Mouse (Mus musculus) heart, adult 2 months (tissue): ENCODE measurements at regions not wholly inside any gene's neighbourhood (a gene's known extent, or its start where the extent isn't known, plus 50 kb on each side); places are given as distances from the start of the nearest gene placed in this dataset.

Source experiments
- DNase-seq, 2 experiments: peaks; one replicate each; pipeline ENCODE4 v3.0.0; 2021
- H3K27ac ChIP-seq: fragments of 200-600 bp; 2 replicates; pipeline ENCODE4 v1.8.1; 2022
- H3K27me3 ChIP-seq: fragments of 200-500 bp; 2 replicates; pipeline ENCODE4 v1.6.1; 2012; ENCODE audit warnings: mild to moderate bottlenecking, low read length, inconsistent platforms, mixed read lengths; ENCODE audit not compliant: control insufficient read depth, insufficient read depth
- H3K36me3 ChIP-seq: fragments of 200-500 bp; 2 replicates; pipeline ENCODE4 v1.6.1; 2012; ENCODE audit warnings: low read length, inconsistent platforms; ENCODE audit not compliant: control insufficient read depth, insufficient read depth
- H3K4me1 ChIP-seq: fragments of 200-500 bp; 2 replicates; pipeline ENCODE4 v1.6.1; 2011; ENCODE audit warnings: low read length; ENCODE audit not compliant: control insufficient read depth, insufficient read depth
- H3K4me3 ChIP-seq: fragments of 200-600 bp; 2 replicates; pipeline ENCODE4 v1.8.1; 2022
- H3K79me2 ChIP-seq: fragments of 200-500 bp; replicated peaks from 2 replicates; pipeline ENCODE4 v1.6.1; 2012; ENCODE audit warnings: mild to moderate bottlenecking, inconsistent platforms, low read length, moderate library complexity, mixed read lengths; ENCODE audit not compliant: control insufficient read depth, insufficient read depth
- H3K9ac ChIP-seq: fragments of 200-500 bp; 2 replicates; pipeline ENCODE4 v1.6.1; 2012; ENCODE audit warnings: low read depth, mild to moderate bottlenecking, control low read depth, inconsistent platforms, low read length, mixed read lengths
- CTCF ChIP-seq: fragments of 200-600 bp; IDR thresholded peaks from 2 replicates; pipeline ENCODE4 v1.8.1; 2022; ENCODE audit warnings: antibody characterized with exemption, mild to moderate bottlenecking, moderate library complexity
- EP300 ChIP-seq: fragments of 200-500 bp; IDR thresholded peaks from 2 replicates; pipeline ENCODE4 v1.6.1; 2011; ENCODE audit warnings: low read depth, low read length, control low read depth; ENCODE audit not compliant: insufficient read depth
- POLR2A ChIP-seq: fragments of 200-500 bp; IDR thresholded peaks from 2 replicates; pipeline ENCODE4 v1.6.1; 2011; ENCODE audit warnings: mild to moderate bottlenecking, low read depth, low read length, control low read depth; ENCODE audit not compliant: insufficient read depth
- WGBS: fragments of 180-500 bp; shearing (Covaris S2); methylation state at CpG from one replicate; pipeline ENCODE4 v1.1.7; 2018; 5-methylcytosine and 5-hydroxymethylcytosine counted together
- intact Hi-C: fragments of 180-260 bp; cut with DNase I; formaldehyde crosslinking; loops from one replicate; pipeline ENCODE4 v1.15.1; 2025

GRCm38 (mm10) chr16:19865306-19865705 is 105.3 kb downstream of the B3gnt5 start:
- H3K9ac ChIP-seq, result no peak overlapping the region
- no peak for TF ChIP-seq POLR2A
- TF ChIP-seq EP300, result no peak
- no peak for TF ChIP-seq CTCF
- no peak overlapping the region for H3K4me3 ChIP-seq
- no peaks in the 10 kb centered on the region for H3K36me3 ChIP-seq
- no peaks in the 10 kb centered on the region for H3K79me2 ChIP-seq
- H3K27me3 ChIP-seq, result no peaks in the 10 kb centered on the region
- WGBS, result 85% methylated on average over 5 of the region's 5 CpGs
- H3K4me1 ChIP-seq, result no peaks in the 10 kb centered on the region
- DNase-seq, result no peak
- intact Hi-C loops, result no loop called here
- H3K27ac ChIP-seq, result no peak overlapping the region

- no peak overlapping the region for H3K27ac ChIP-seq
- no peaks in the 10 kb centered on the region for H3K79me2 ChIP-seq
- H3K27me3 ChIP-seq, result no peaks in the 10 kb centered on the region
- DNase-seq, result no peak
- no peaks in the 10 kb centered on the region for H3K4me1 ChIP-seq
- no peak overlapping the region for H3K4me3 ChIP-seq
- H3K36me3 ChIP-seq, result no peaks in the 10 kb centered on the region
- intact Hi-C loops, result no loop called here
- H3K9ac ChIP-seq, result no peak overlapping the region
- TF ChIP-seq EP300 (no peak), POLR2A (no peak), CTCF (no peak)
Observed at GRCm38 (mm10) chr16:19865931-19866330, 105.9 kb downstream of the B3gnt5 start.

- Histone ChIP-seq H3K4me3 (no peak overlapping the region), H3K27me3 (no peaks in the 10 kb centered on the region), H3K79me2 (no peaks in the 10 kb centered on the region), H3K36me3 (no peaks in the 10 kb centered on the region), H3K27ac (no peak overlapping the region), H3K4me1 (no peaks in the 10 kb centered on the region), H3K9ac (no peak overlapping the region)
- no peak for DNase-seq
- intact Hi-C loops, result no loop called here
- no peak for TF ChIP-seq CTCF
- no peak for TF ChIP-seq POLR2A
- no peak for TF ChIP-seq EP300
Observed at GRCm38 (mm10) chr16:19869425-19869824, 109.4 kb downstream of the B3gnt5 start.

GRCm38 (mm10) chr16:19876861-19877554 is 105.8 kb downstream of the Klhl6 start:
- no peak for DNase-seq
- WGBS, result 42% methylated on average over 10 of the region's 10 CpGs
- no peaks in the 10 kb centered on the region for H3K79me2 ChIP-seq
- TF ChIP-seq POLR2A (no peak), CTCF (peak; percentile 30; the same call in 1 of the 2 replicates)
- no peak overlapping the region for H3K27ac ChIP-seq
- intact Hi-C loops, result no loop called here
- no peaks in the 10 kb centered on the region for H3K4me1 ChIP-seq
- H3K27me3 ChIP-seq, result no peaks in the 10 kb centered on the region
- no peak overlapping the region for H3K4me3 ChIP-seq
- no peaks in the 10 kb centered on the region for H3K36me3 ChIP-seq
- H3K9ac ChIP-seq, result no peak overlapping the region

- no peak for TF ChIP-seq POLR2A
- no peak for TF ChIP-seq EP300
- no peak for TF ChIP-seq CTCF
- 88% methylated on average over 3 of the region's 3 CpGs for WGBS
- intact Hi-C loops, result no loop called here
- Histone ChIP-seq H3K36me3 (no peaks in the 10 kb centered on the region), H3K79me2 (no peaks in the 10 kb centered on the region), H3K27me3 (no peaks in the 10 kb centered on the region), H3K4me1 (no peaks in the 10 kb centered on the region), H3K27ac (no peak overlapping the region), H3K4me3 (no peak overlapping the region), H3K9ac (no peak overlapping the region)
- DNase-seq, result no peak
Observed at GRCm38 (mm10) chr16:19882961-19883360, 99.9 kb downstream of the Klhl6 start.

GRCm38 (mm10) chr16:19883776-19884513 is 98.9 kb downstream of the Klhl6 start:
- intact Hi-C loops, result no loop called here

More at GRCm38 (mm10) chr16:19883776-19884513, 98.9 kb downstream of the Klhl6 start:
- H3K36me3 ChIP-seq, result no peaks in the 10 kb centered on the region
- no peaks in the 10 kb centered on the region for H3K27me3 ChIP-seq
- H3K9ac ChIP-seq, result no peak overlapping the region
- no peaks in the 10 kb centered on the region for H3K4me1 ChIP-seq
- DNase-seq, result peak; percentile 23 to 29
- H3K4me3 ChIP-seq, result no peak overlapping the region
- H3K79me2 ChIP-seq, result no peaks in the 10 kb centered on the region
- no peak overlapping the region for H3K27ac ChIP-seq
- TF ChIP-seq CTCF (no peak), POLR2A (no peak)
- 50% methylated on average over 9 of the region's 9 CpGs for WGBS
